Mouse (Mus musculus) erythroblast, adult 5-6 weeks (primary cell): ENCODE data around the gene Yipf4. TPM values are rescaled to one million over a fixed set of nuclear protein-coding genes. Genes with fewer than 3 reads are reported as not detected.
A peak's percentile ranks its signal among the peaks of the same experiment; 100 is the strongest.

Experiments used
- ATAC-seq: replicated peaks from 2 replicates; pipeline ENCODE4 v1.8.0; 2016; ENCODE audit warnings: moderate number of reproducible peaks, mild to moderate bottlenecking, moderate TSS enrichment, inconsistent platforms; ENCODE audit not compliant: poor library complexity, low FRiP score, severe bottlenecking
- total RNA-seq, 2 experiments: library from RNA; stranded (forward) in 1 of 2; stranded (reverse) in 1 of 2; fragments of 150-400 nt in 1 of 2; fragments of 200-764, 138-1000 nt in 1 of 2; gene quantifications; 2 replicates each; pipeline versions ENCODE4 v1.2.3 to v1.2.4; 2015 to 2017; ENCODE audit warnings: low replicate concordance in 2 of 2

Gene Yipf4
- total RNA-seq, 2 experiments from 2014 or later, result 280 to 409 TPM

GRCm38 (mm10) chr17:74522797-74523723 lies 33.8 kb downstream of the Yipf4 start:
- no peak for ATAC-seq

- no peak for ATAC-seq
Measured at GRCm38 (mm10) chr17:74526117-74526516, 36.8 kb downstream of the Yipf4 start.

GRCm38 (mm10) chr17:74526806-74527653 lies 37.7 kb downstream of the Yipf4 start:
- ATAC-seq, result no peak

- peak; percentile 94 for ATAC-seq
Measured at GRCm38 (mm10) chr17:74527729-74528607, 38.7 kb downstream of the Yipf4 start, which contains the start of gene Birc6. TSS of gene Birc6 (plus strand) at chr17:74528295.

GRCm38 (mm10) chr17:74528648-74529532 lies 39.6 kb downstream of the Yipf4 start:
- ATAC-seq, result peak; percentile 54

GRCm38 (mm10) chr17:74529533-74529824 lies 40.2 kb downstream of the Yipf4 start:
- ATAC-seq, result no peak

GRCm38 (mm10) chr17:74534971-74535370 lies 45.7 kb downstream of the Yipf4 start:
- ATAC-seq, result no peak

- no peak for ATAC-seq
Measured at GRCm38 (mm10) chr17:74537526-74537925, 48.2 kb downstream of the Yipf4 start.

GRCm38 (mm10) chr17:74543615-74544014 lies 54.3 kb downstream of the Yipf4 start:
- no peak for ATAC-seq

Other genes with a start within 250 kb of the Yipf4 start
- 287 and 347 TPM in 2 replicates for gene Memo1, start 194.0 kb upstream of the Yipf4 start, total RNA-seq (2015; ENCODE audit: low replicate concordance)
- 544 and 662 TPM in 2 replicates for gene Memo1, start 194.0 kb upstream of the Yipf4 start, total RNA-seq (2017; ENCODE audit: low replicate concordance)
- gene Dpy30, start 165.5 kb upstream of the Yipf4 start, total RNA-seq (2015; ENCODE audit: low replicate concordance), result 50.2 and 65.9 TPM in 2 replicates
- gene Dpy30, start 165.5 kb upstream of the Yipf4 start, total RNA-seq (2017; ENCODE audit: low replicate concordance), result 34.2 and 52.1 TPM in 2 replicates
- gene Spast, start 150.5 kb upstream of the Yipf4 start, total RNA-seq (2015; ENCODE audit: low replicate concordance), result 12.5 and 14.4 TPM in 2 replicates
- gene Spast, start 150.5 kb upstream of the Yipf4 start, total RNA-seq (2017; ENCODE audit: low replicate concordance), result 18.1 and 21.4 TPM in 2 replicates
- 0.58 and 8.4 TPM in 2 replicates for gene Slc30a6, start 93.9 kb upstream of the Yipf4 start, total RNA-seq (2015; ENCODE audit: low replicate concordance)
- gene Slc30a6, start 93.9 kb upstream of the Yipf4 start, total RNA-seq (2017; ENCODE audit: low replicate concordance), result 2.4 and 6.0 TPM in 2 replicates
- 1.3 and 2.9 TPM in 2 replicates for gene Nlrc4, start 30.4 kb upstream of the Yipf4 start, total RNA-seq (2015; ENCODE audit: low replicate concordance)
- gene Nlrc4, start 30.4 kb upstream of the Yipf4 start, total RNA-seq (2017; ENCODE audit: low replicate concordance), result 1.1 and 1.3 TPM in 2 replicates
- 54.4 and 88.6 TPM in 2 replicates for gene Birc6, start 38.8 kb downstream of the Yipf4 start, total RNA-seq (2015; ENCODE audit: low replicate concordance)
- 40.4 and 48.6 TPM in 2 replicates for gene Birc6, start 38.8 kb downstream of the Yipf4 start, total RNA-seq (2017; ENCODE audit: low replicate concordance)
- gene Ttc27, start 228.2 kb downstream of the Yipf4 start, total RNA-seq (2015; ENCODE audit: low replicate concordance), result 10.0 and 11.0 TPM in 2 replicates
- gene Ttc27, start 228.2 kb downstream of the Yipf4 start, total RNA-seq (2017; ENCODE audit: low replicate concordance), result 10.5 and 10.7 TPM in 2 replicates